Mouse (Mus musculus) cerebellum, adult 11-12 months (tissue): ENCODE data around the gene Cxcl10.
"Not testable (repeated sequence)": the region's sequence is repeated elsewhere in the genome, so short reads cannot be mapped to it uniquely, and the experiment has no call there.

ENCODE experiments used
- DNase-seq: peaks from one replicate; pipeline ENCODE4 v3.0.0; 2022

Gene Cxcl10

DNA sequence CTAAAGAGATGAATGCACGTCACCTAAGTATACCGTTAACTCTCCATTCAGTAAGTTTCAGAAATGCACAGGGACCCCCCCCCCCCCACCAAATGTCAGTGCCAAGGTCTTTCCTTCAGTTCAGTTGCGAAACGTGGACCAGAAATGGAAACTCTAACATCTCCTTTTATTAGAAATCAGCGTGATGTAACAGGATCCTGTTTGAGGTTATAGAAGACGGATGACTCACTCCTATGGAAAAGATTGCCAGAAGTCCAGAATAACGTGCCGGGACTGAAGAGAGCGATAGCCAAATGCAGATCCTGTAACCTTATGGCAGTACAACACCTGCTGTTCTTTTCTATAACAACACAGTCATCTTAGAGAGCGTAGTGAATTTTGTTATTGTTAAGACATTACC lies 19.7 kb upstream of the Cxcl10 start:
- peak; percentile 70 for DNase-seq

GRCm38 (mm10) chr5:92366565-92366964 lies 17.9 kb upstream of the Cxcl10 start:
- DNase-seq: no peak

DNA sequence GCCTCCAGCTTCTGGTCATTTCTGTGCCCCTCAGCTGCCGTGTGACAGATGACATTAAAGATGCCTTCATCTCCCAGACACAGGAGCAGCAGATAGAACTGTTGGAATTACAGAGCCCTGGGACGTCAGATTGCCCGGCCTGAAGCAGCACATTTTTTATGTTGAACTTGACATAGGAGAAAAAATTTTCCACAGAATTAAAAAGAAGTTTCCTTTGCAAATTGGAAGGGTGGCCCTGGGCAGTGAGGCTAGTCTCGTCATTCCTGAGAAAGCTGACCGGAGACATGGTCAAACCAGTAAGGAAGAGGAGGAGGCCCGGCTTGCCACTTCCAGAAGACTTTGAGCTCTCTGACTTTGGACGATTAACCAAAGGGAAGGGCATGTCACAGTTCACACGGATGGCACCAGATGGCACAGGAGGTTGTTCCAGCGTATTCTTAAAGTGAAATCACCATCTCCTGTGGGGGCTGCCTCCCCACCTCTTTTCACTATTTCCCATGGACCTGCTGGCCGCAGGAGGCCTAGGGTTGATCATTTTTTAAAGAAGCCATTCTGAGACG lies 16.5 kb upstream of the Cxcl10 start:
- peak; percentile 51 for DNase-seq

DNA sequence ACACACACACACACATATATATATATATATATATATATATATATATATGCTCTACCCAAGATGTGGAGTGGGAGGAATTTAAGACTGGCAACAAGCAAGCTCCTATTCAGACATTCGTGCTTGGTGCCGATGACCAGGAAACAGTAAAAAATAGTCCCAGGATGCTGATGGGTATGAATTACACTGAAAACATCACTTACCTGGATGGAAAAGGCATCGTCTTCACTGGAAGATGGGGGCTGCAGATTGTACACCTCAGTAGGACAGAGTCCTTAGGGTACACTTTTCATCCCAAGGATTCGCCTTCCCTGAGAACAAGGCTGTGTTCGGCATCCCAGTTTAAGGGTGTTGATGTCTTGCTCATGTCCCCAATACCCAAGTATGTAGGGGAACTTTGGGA lies 15.3 kb upstream of the Cxcl10 start:
- no peak for DNase-seq

DNA sequence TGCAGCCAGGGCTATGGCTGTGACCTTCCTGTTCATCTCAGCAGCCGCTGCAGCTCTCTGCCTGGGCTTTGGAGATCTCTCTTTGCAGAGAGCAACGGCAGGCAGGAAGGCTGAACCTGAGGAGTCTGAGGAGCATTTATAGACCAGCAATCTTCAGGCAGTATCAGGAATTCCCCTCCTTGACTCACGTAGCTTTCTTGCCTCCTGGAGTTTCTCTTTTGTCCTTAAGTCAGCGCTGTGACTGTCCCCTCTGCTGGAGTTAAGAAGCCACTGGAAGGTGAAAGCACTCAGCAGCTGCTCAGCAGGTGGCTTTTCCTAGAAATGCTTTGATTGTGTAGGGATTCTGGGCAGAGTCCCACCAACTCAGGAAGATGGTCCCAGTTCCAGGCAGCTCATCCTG lies 14.5 kb upstream of the Cxcl10 start:
- DNase-seq: no peak

GRCm38 (mm10) chr5:92358767-92359455 lies 10.2 kb upstream of the Cxcl10 start:
- DNase-seq: no peak

GRCm38 (mm10) chr5:92358033-92358432 lies 9.3 kb upstream of the Cxcl10 start:
- DNase-seq: no peak

- no peak for DNase-seq
These were observed 4.8 kb upstream of the Cxcl10 start for GRCm38 (mm10) chr5:92353517-92353916.

GRCm38 (mm10) chr5:92352716-92353115 lies 4.0 kb upstream of the Cxcl10 start:
- DNase-seq: not testable (repeated sequence)

DNA sequence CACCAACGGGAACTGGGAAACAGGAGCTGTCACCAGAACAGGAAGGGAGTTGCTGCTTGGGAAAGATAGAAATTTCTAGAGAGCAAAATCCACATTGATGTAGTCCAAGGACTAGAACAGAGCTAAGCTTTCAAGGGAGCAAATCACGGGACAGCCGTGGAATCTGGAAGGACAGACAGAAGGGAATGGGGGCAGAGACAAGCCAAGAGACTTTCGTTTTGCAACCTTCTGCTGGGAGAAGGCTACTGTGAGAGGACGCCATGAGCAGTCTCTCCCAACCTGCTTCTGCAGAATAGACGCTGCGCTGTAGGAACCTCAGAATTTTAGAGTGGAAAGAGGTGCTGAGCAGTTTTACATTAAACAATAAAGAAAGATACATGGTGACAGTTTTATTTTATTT lies 1.0 kb upstream of the Cxcl10 start:
- DNase-seq: no peak

GRCm38 (mm10) chr5:92345006-92345405 lies 3.7 kb downstream of the Cxcl10 start:
- DNase-seq: no peak

- no peak for DNase-seq
These were observed 8.1 kb downstream of the Cxcl10 start for GRCm38 (mm10) chr5:92340606-92341005.

DNA sequence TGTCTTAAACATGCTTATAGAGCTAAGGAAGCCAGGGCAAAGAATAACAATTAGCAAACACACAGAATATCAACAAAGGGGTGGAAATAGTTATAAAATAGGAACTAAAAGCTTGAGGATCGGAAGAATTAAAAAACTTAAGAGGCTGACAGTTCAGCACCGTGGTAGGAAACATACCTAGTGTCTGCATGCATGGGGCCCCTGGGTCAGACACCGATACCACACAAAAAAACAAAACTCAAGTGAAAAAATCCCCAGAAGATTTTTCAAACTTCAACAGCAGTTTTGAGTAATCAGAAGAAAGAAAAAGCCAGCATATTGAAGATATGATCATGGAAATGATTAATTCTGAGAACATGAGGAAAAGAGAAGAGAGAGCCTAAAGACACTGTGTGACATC lies 11.9 kb downstream of the Cxcl10 start:
- DNase-seq: no peak

DNA sequence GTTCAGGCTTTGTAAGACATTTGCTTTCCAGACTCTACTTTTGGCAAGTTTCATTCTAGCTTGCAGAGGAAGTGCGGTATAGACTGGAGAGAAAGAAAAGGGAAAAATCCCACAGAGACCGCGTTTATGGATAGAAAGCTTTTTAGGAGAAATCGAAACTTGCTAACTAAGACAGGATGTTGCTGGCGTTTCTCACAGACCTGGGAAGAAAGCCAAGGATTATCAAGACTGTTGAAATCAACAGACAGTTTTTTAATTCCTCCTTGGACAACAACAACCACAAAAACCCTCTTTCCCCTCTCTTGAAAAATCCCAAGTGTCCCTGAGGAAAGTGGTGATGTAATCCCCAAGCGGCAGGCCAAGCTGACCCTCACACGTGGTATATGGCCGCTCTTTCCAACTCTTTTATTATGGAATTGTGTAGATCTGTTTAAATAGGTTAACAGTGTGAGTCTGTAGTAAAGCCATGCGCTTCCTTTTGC lies 16.3 kb downstream of the Cxcl10 start:
- no peak for DNase-seq

- no peak for DNase-seq
These were observed 16.9 kb downstream of the Cxcl10 start, which contains the start of gene Art3 for GRCm38 (mm10) chr5:92331635-92332338. Gene Art3 (plus strand): TSS chr5:92331827.

GRCm38 (mm10) chr5:92331122-92331521 lies 17.6 kb downstream of the Cxcl10 start:
- no peak for DNase-seq

DNA sequence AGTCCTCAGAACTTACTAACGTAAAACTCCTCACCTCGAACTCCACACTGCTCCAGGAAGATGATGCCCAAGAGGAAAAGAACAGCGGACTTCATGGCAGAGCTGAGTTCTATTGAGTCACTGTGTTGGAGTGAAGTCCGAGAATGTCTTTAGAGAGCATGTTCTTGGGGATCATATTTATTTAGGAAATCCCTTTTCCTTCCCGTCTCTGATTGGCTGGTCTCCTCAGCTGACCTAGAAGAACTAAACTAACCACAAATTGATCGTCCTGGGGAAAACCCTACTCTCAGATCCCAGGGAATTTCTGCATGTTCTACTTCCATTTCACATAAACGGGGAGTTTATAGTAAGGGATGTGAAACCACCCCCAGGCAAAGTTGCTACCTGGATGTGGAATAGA lies 20.8 kb downstream of the Cxcl10 start, which contains the start of gene Cxcl9:
TSS of gene Cxcl9 (minus strand) at position 151 of the 400 bp plus-strand sequence.
- no peak for DNase-seq

- DNase-seq: no peak
These were observed 21.3 kb downstream of the Cxcl10 start for GRCm38 (mm10) chr5:92327367-92327766.

GRCm38 (mm10) chr5:92323264-92323663 lies 25.4 kb downstream of the Cxcl10 start:
- DNase-seq: no peak

DNA sequence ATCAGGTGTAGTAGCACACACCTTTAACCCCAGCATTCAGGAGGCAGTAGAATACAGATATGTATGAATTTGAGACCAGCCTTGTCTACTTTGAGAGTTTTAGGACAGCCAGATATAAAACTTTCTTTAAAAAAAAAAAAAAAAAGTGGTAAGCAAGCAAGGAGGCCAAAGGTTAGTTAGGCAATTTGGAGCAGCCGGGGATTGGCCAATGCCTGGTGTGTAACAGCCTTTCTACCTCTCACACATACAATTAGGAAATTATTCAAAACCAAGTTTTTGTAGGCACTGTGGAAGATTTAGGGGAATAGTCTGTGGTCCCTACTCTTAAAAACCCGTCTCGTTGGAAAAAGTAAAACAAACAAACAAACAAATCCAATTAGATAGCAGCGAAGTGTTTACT lies 26.1 kb downstream of the Cxcl10 start:
- DNase-seq: no peak

- no peak for DNase-seq
These were observed 26.9 kb downstream of the Cxcl10 start for GRCm38 (mm10) chr5:92321631-92322400.

DNA sequence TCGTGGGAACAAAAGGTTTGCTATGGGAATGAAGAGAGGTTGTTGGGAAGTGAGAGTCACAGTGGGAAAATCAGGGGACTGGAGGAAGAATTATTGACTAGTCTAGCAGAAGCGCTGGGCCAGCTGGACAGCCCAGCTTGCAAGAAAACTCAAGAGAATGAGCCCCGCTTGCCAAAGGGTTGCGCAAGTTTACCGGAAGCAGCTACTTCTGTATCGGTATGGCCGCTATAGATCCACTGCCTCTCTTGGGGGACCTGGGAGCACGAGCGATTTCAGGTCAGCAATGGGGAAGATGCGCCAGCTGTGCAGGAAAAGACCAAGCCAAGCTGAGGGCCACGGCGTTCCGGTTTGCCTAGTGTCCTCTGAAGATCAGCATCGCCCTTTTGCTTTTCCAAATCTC lies 30.1 kb downstream of the Cxcl10 start:
- DNase-seq: no peak

GRCm38 (mm10) chr5:92318119-92318518 lies 30.6 kb downstream of the Cxcl10 start:
- no peak for DNase-seq
